Mouse (Mus musculus) neural tube, embryonic 14.5 days (tissue): ENCODE measurements at regions not wholly inside any gene's neighbourhood (a gene's known extent, or its start where the extent isn't known, plus 50 kb on each side); places are given as distances from the start of the nearest gene placed in this dataset.

Experiments
- ATAC-seq: fragments of 200-750 bp; cut with Nextera tagmentation; 2 replicates; pipeline ENCODE4 v1.8.0; 2017; ENCODE audit warnings: low read depth, mild to moderate bottlenecking, moderate TSS enrichment, moderate library complexity
- H3K27ac ChIP-seq: fragments of 300-500 bp; sonication (generic); 2 replicates; pipeline ENCODE4 v1.5.1; 2014; ENCODE audit warnings: low read depth, mild to moderate bottlenecking, control low read depth, low read length, moderate library complexity, mixed read lengths
- H3K27me3 ChIP-seq: fragments of 300-500 bp; sonication (generic); 2 replicates; pipeline ENCODE4 v1.6.1; 2014; ENCODE audit warnings: low read length; ENCODE audit not compliant: control insufficient read depth, insufficient read depth
- H3K36me3 ChIP-seq: fragments of 300-500 bp; sonication (generic); 2 replicates; pipeline ENCODE4 v1.6.1; 2014; ENCODE audit warnings: low read length, mixed read lengths; ENCODE audit not compliant: control insufficient read depth, insufficient read depth
- H3K4me1 ChIP-seq: fragments of 300-500 bp; sonication (generic); 2 replicates; pipeline ENCODE4 v1.6.1; 2014; ENCODE audit warnings: low read length; ENCODE audit not compliant: control insufficient read depth, insufficient read depth
- H3K4me2 ChIP-seq: fragments of 300-500 bp; sonication (generic); 2 replicates; pipeline ENCODE4 v1.6.1; 2014; ENCODE audit warnings: mild to moderate bottlenecking, low read depth, low read length, control low read depth
- H3K4me3 ChIP-seq: fragments of 300-500 bp; sonication (generic); 2 replicates; pipeline ENCODE4 v1.5.1; 2014; ENCODE audit warnings: low read depth, low read length, control low read depth, mixed read lengths
- H3K9ac ChIP-seq: fragments of 300-500 bp; sonication (generic); replicated peaks from 2 replicates; pipeline ENCODE4 v1.6.1; 2014; ENCODE audit warnings: low read depth, mild to moderate bottlenecking, control low read depth, low read length, mixed read lengths
- H3K9me3 ChIP-seq: fragments of 300-500 bp; sonication (generic); 2 replicates; pipeline ENCODE4 v1.6.1; 2016; ENCODE audit warnings: low read length; ENCODE audit not compliant: control insufficient read depth
- WGBS: fragments of 180-500 bp; shearing (Covaris S2); extraction: QIAGEN DNeasy Blood & Tissue Kit; methylation state at CpG from one replicate; pipeline ENCODE4 v1.1.7; 2014; 5-methylcytosine and 5-hydroxymethylcytosine counted together

DNA sequence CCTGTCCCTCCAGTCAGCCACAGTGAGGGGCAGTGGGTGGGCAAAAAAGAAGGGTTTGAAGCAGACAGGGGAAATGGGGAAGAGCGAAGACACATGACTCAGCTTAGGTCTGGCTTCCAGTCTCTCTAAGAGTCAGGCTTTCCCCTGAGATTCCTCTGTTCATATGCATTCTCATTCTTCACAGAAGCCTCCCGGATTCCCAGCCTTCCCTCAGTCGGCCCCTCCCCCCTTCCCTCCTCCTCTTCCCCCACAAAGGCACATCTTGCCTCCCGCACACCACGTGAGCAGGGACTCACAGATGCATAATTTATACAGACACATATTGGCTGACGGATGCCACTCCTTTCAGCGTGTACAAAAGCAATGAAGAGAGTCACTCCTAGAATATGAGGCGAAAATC, 259.8 kb downstream of the Sox11 start:
- ATAC-seq, result peak; percentile 95
- H3K27ac ChIP-seq, result peak overlapping the region; percentile 90
- H3K36me3 ChIP-seq, result no peaks in the 10 kb centered on the region
- H3K9me3 ChIP-seq, result no peaks in the 10 kb centered on the region
- H3K27me3 ChIP-seq, result no peaks in the 10 kb centered on the region
- peak overlapping the region; percentile 37; the same call in 1 of the 2 replicates for H3K9ac ChIP-seq
- H3K4me3 ChIP-seq, result peak overlapping the region; percentile 15; the same call in 1 of the 2 replicates
- WGBS, result 0% methylated on average over 8 of the region's 8 CpGs
- peaks cover 20% of the 10 kb centered on the region for H3K4me1 ChIP-seq
- peak overlapping the region; percentile 44 for H3K4me2 ChIP-seq

DNA sequence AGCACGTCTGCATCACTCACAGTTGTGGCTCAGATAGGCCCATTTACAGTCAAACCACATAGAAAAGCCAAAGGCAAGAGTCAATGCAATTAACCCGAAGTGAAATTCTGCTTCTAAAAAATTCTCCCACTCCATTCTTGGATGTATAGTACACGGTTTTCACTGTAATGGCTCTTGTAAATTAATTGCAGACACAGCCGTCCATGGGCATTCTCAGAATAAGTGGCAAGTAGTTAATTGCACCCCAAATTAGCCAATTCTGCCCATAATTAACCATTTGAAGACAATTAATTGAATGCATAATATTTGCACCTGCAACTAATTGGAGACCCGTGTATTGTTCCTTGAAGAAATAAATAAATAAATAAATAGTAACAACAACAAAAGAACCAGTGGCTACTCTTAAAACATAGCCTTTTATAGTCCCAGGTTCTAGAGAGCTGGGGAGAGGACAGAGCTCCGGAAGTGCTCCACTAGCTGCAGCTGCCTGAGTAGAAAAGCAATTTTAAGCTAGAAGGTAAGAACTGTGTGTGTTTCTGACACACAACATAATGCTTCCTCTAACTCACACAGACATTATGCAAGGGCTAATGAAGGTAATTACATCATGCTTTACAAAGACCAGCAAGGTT, 266.2 kb downstream of the Sox11 start:
- WGBS, result 27% methylated on average over 6 of the region's 6 CpGs
- H3K27me3 ChIP-seq, result no peaks in the 10 kb centered on the region
- no peaks in the 10 kb centered on the region for H3K36me3 ChIP-seq
- no peak overlapping the region for H3K4me3 ChIP-seq
- no peak overlapping the region for H3K27ac ChIP-seq
- H3K4me1 ChIP-seq, result peaks cover 1% of the 10 kb centered on the region; the same call in 1 of the 2 replicates
- no peak for ATAC-seq
- H3K9me3 ChIP-seq, result no peaks in the 10 kb centered on the region
- H3K4me2 ChIP-seq, result no peak overlapping the region
- H3K9ac ChIP-seq, result no peak overlapping the region

DNA sequence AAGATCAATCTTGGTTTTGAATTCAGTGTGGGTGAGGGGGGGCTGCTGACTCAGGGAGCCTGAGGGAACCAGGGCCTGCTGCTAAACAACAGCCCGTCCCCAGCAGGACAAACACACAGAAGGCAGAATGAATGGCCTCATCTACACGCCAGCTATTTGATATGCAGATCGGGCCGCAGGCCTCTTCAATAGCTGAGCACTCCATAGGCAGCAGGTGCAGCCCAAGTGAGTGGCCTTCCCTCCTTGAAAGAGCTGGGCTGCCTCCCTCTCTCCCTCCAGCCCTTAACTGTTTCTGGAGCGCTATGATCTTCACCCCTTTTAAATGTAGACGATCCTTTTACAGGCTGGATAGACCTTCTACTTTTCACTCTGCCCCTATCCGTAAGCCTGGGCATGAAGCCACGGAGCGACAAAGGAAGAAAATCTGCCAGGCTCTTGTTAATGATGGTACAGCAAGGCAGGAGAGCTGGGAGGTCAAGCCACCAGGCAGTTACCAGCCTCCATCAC, 277.3 kb downstream of the Sox11 start:
- peak overlapping the region; percentile 68 for H3K27ac ChIP-seq
- WGBS, result 14% methylated on average over 9 of the region's 9 CpGs
- no peak overlapping the region for H3K4me3 ChIP-seq
- H3K4me1 ChIP-seq, result peaks cover 38% of the 10 kb centered on the region
- no peaks in the 10 kb centered on the region for H3K36me3 ChIP-seq
- H3K27me3 ChIP-seq, result no peaks in the 10 kb centered on the region
- H3K9ac ChIP-seq, result no peak overlapping the region
- H3K4me2 ChIP-seq, result no peak overlapping the region
- no peaks in the 10 kb centered on the region for H3K9me3 ChIP-seq
- ATAC-seq, result peak; percentile 71

DNA sequence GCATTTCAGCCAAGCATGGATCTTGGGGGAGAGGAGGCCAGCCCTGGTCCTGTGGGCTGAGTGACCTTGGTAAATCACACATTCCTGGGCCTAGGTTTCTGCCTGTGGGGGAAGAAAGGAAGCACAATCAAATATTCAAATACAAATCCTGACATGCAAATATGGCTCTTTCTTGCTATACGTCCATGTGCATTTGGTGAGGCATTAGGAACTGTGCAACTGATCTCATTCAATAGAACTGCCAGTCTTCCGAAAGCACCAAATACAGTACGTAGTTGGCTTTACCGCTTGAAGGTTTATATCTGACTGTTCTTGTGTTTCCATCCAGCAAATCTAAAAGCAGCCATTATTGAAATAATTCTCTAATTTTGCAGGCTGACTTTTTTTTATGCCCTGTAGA, 278.9 kb downstream of the Sox11 start:
- ATAC-seq, result no peak
- no peaks in the 10 kb centered on the region for H3K9me3 ChIP-seq
- H3K27me3 ChIP-seq, result no peaks in the 10 kb centered on the region
- H3K4me2 ChIP-seq, result no peak overlapping the region
- no peak overlapping the region for H3K4me3 ChIP-seq
- no peak overlapping the region for H3K9ac ChIP-seq
- no peaks in the 10 kb centered on the region for H3K36me3 ChIP-seq
- H3K4me1 ChIP-seq, result peaks cover 39% of the 10 kb centered on the region
- no peak overlapping the region; the same call in 1 of the 2 replicates for H3K27ac ChIP-seq
- WGBS, result 50% methylated on average over 4 of the region's 4 CpGs

DNA sequence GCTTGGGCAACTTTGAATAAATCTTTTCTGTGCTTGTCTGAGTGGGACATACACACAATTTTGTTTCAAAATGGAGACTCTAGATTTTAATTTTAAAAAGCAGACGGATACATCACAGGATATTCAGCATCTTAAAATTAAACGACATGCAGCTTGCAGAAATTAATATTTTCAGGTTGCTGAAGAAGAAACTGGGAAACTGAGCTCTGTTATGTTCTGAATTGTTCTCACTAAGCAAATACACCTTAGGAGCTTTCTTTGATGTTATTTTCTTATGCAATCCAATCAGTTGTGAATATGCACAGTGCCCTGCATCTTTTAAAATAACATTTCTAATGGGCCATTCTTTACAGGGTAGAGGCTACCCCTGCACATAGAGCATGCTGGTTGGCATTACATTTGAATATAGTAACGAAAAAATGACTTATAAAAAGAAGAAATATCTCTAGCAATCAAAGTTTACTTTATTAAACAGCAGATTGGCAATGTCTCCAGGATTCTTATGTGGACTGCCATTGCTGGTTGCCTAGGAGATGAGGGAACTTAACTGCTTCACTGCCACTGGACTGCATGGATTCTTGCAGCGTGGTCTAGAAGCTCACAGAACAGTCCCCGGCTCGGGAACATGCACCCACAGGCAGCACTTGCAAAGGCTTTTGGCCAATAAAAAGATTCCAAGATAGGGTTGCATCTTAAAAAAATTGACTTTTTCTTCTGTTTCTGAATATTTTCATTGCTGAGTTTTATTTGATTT, 279.7 kb downstream of the Sox11 start:
- no peak for ATAC-seq
- WGBS, result 24% methylated on average over 6 of the region's 6 CpGs

DNA sequence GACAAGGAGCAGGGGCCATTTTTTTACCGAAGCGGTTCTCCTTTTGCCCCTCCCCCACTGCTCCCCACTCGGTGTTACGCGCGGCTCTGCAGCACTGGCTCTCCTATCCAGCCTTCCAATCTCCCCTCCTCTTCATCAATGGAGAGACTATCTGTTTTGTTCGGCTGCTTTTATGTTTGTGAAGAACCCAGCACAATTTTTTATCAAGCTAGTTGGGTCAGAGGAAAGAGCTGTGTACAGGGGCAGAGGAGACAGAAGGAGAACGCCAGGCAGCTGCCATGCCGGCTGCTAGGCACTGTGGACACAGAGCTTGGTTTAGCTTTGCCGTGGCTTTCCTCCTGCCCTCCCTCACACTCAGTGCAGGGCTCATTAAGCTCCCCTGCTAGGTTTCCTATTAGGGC, 280.3 kb downstream of the Sox11 start:
- H3K4me1 ChIP-seq, result peaks cover 39% of the 10 kb centered on the region
- H3K4me3 ChIP-seq, result peak overlapping the region; percentile 16; the same call in 1 of the 2 replicates
- H3K27me3 ChIP-seq, result no peaks in the 10 kb centered on the region

More for the DNA sequence above, 279.7 kb downstream of the Sox11 start:
- Histone ChIP-seq H3K9ac (peak overlapping the region; percentile 51), H3K27me3 (no peaks in the 10 kb centered on the region), H3K4me1 (peaks cover 39% of the 10 kb centered on the region), H3K9me3 (no peaks in the 10 kb centered on the region), H3K4me3 (peak overlapping the region; percentile 16; the same call in 1 of the 2 replicates), H3K27ac (peak overlapping the region; percentile 97), H3K4me2 (peak overlapping the region; percentile 62), H3K36me3 (no peaks in the 10 kb centered on the region)

DNA sequence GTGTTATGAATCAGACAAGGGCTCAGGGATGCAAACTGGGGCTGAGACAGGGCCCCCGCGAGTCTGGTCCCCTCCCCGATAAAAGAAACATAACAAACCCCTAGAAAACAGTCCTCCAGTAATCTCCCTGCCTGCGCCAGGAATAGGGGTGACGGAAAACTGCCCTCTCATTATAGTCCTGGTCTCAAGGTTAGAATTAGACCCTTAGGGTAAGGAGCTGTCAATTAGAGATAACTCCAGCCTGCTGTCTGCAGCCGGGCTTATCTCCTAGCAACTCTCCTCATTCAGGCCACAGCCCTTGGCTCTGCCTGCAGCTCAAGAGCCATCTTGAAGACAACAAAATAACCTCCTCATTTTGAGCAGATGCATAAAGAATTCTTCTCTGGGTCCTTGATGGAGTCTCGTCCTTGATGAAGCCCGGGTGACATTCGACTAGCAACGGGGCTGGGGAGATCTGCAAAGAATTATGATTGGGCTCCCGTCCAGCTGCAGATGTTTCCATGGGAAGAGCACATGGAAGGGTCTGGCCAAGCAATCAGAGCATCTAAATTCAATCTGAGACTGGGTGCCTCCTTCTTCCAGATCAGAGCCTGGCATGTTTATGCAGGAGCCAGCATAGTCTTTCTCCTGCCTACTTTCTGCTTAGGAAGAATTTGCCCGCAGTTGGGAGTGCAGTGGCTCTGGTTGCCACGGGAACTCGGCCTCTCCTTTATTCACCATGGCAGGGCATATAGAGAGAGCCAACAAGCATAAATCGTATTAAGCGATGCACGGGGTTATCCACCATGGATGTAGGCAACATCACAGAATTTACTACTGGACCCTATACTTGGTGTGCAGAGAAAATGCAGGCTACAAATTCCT, 281.2 kb downstream of the Sox11 start:
- Histone ChIP-seq H3K9ac (peak overlapping the region; percentile 51; the same call in 1 of the 2 replicates), H3K9me3 (no peaks in the 10 kb centered on the region), H3K4me3 (no peak overlapping the region), H3K36me3 (no peaks in the 10 kb centered on the region), H3K27me3 (no peaks in the 10 kb centered on the region), H3K4me2 (peak overlapping the region; percentile 62), H3K27ac (peak overlapping the region; percentile 97), H3K4me1 (peaks cover 39% of the 10 kb centered on the region)
- 3% methylated on average over 17 of the region's 17 CpGs for WGBS
- peak; percentile 78 for ATAC-seq

More for the DNA sequence above, 280.3 kb downstream of the Sox11 start:
- Histone ChIP-seq H3K9me3 (no peaks in the 10 kb centered on the region), H3K27ac (peak overlapping the region; percentile 97), H3K36me3 (no peaks in the 10 kb centered on the region), H3K9ac (peak overlapping the region; percentile 51), H3K4me2 (peak overlapping the region; percentile 62)
- peak; percentile 78 for ATAC-seq
- under 1% methylated on average over 10 of the region's 10 CpGs for WGBS

DNA sequence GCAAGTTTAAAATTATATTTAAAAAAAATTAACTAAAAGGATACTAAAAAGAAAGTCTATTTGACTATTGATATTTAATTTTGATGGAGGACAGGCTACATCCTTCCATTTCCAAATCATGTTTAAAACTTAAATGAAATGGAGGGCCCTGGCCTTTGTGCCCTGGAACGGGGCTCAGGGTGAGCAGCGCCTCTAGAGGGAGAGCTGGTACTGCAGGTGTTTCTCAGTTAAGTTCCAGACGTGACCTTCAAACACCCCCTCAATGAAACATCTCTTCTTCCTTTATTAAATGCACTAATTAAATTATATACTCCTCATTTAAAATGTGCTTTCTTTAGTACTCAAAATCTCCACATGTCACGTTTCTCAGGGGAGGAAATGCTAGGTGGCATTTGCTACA, 282.5 kb downstream of the Sox11 start:
- Histone ChIP-seq H3K27ac (peak overlapping the region; percentile 97), H3K9me3 (no peaks in the 10 kb centered on the region), H3K4me2 (no peak overlapping the region), H3K9ac (no peak overlapping the region), H3K27me3 (no peaks in the 10 kb centered on the region), H3K36me3 (no peaks in the 10 kb centered on the region), H3K4me3 (no peak overlapping the region), H3K4me1 (peaks cover 36% of the 10 kb centered on the region)
- WGBS, result 16% methylated on average over 4 of the region's 4 CpGs
- ATAC-seq, result no peak
